Mouse (Mus musculus) myocyte (in vitro differentiated cells): ENCODE measurements around the gene Arhgap22. TPM values are rescaled to one million over a fixed set of nuclear protein-coding genes. Genes with fewer than 3 reads are reported as not detected.

Experiments used
- H3K27me3 ChIP-seq: one replicate; pipeline ENCODE4 v1.6.1; 2011; ENCODE audit not compliant: control insufficient read depth, insufficient read depth, insufficient read length
- H3K36me3 ChIP-seq: one replicate; pipeline ENCODE4 v1.6.1; 2011; ENCODE audit not compliant: control insufficient read depth, insufficient read depth
- H3K4me2 ChIP-seq: one replicate; pipeline ENCODE4 v1.6.1; 2011; ENCODE audit warnings: low read depth, control low read depth
- H3K4me3 ChIP-seq: one replicate; pipeline ENCODE4 v1.5.1; 2011; ENCODE audit warnings: mild to moderate bottlenecking, control low read depth, moderate library complexity
- H3K79me2 ChIP-seq: one replicate; pipeline ENCODE4 v1.6.1; 2011; ENCODE audit not compliant: control insufficient read depth, insufficient read depth
- H3ac ChIP-seq: one replicate; pipeline ENCODE4 v1.6.1; 2011; ENCODE audit not compliant: control insufficient read depth, insufficient read length
- CEBPB ChIP-seq: IDR thresholded peaks from 2 replicates; pipeline ENCODE4 v1.6.1; 2011; ENCODE audit warnings: mild to moderate bottlenecking, moderate library complexity; ENCODE audit not compliant: poor library complexity, insufficient read depth, severe bottlenecking
- E2F4 ChIP-seq: IDR thresholded peaks from one replicate; pipeline ENCODE4 v1.6.1; 2011; ENCODE audit warnings: mild to moderate bottlenecking, control low read depth, moderate library complexity; ENCODE audit not compliant: insufficient read depth
- MAX ChIP-seq: IDR thresholded peaks from one replicate; pipeline ENCODE4 v1.6.1; 2011; ENCODE audit warnings: low read depth, mild to moderate bottlenecking, control low read depth
- MYOD1 ChIP-seq, 3 experiments: IDR thresholded peaks; one replicate each; pipeline ENCODE4 v1.6.1; 2011; ENCODE audit warnings: control low read depth in 2 of 3, low read depth in 2 of 3, mild to moderate bottlenecking in 2 of 3, moderate library complexity in 1 of 3; ENCODE audit not compliant: insufficient read length in 2 of 3, control insufficient read depth in 1 of 3
- MYOG ChIP-seq, 3 experiments: IDR thresholded peaks; one replicate each; pipeline ENCODE4 v1.6.1; 2011; ENCODE audit warnings: control low read depth in 2 of 3, low read depth in 2 of 3, mild to moderate bottlenecking in 2 of 3; ENCODE audit not compliant: insufficient read length in 2 of 3, control insufficient read depth in 1 of 3, insufficient read depth in 1 of 3
- POLR2A ChIP-seq: IDR thresholded peaks from one replicate; pipeline ENCODE4 v1.6.1; 2011; ENCODE audit warnings: low read depth, mild to moderate bottlenecking, control low read depth, moderate library complexity; ENCODE audit not compliant: insufficient read length
- POLR2AphosphoS2 ChIP-seq: IDR thresholded peaks from one replicate; pipeline ENCODE4 v1.6.1; 2011; ENCODE audit warnings: low read depth, control low read depth; ENCODE audit not compliant: insufficient read length
- REST ChIP-seq: IDR thresholded peaks from one replicate; pipeline ENCODE4 v1.6.1; 2011; ENCODE audit warnings: mild to moderate bottlenecking, control low read depth, moderate library complexity; ENCODE audit not compliant: insufficient read depth, insufficient read length
- SRF ChIP-seq: IDR thresholded peaks from one replicate; pipeline ENCODE4 v1.6.1; 2011; ENCODE audit warnings: low read depth; ENCODE audit not compliant: control insufficient read depth, insufficient read length
- TCF12 ChIP-seq: IDR thresholded peaks from one replicate; pipeline ENCODE4 v1.6.1; 2011; ENCODE audit warnings: mild to moderate bottlenecking, control low read depth; ENCODE audit not compliant: poor library complexity, insufficient read depth, severe bottlenecking
- TCF3 ChIP-seq: IDR thresholded peaks from one replicate; pipeline ENCODE4 v1.6.1; 2011; ENCODE audit warnings: low read depth, control low read depth; ENCODE audit not compliant: insufficient read length
- USF1 ChIP-seq: IDR thresholded peaks from one replicate; pipeline ENCODE4 v1.6.1; 2011; ENCODE audit warnings: low read depth, mild to moderate bottlenecking, control low read depth, moderate library complexity
- polyA plus RNA-seq: library from polyadenylated mRNA; unstranded; fragments of >200 nt; fragmentation: generic; extraction: Trizol; gene quantifications from one replicate; pipeline ENCODE4 v1.2.1, GENCODE M21; 2012; ENCODE audit warnings: missing spikeins

Gene Arhgap22
- polyA plus RNA-seq, 1 experiment: 53.3 TPM

- H3K27me3 ChIP-seq: peaks cover 20% of the 10 kb centered on the region
- H3K4me2 ChIP-seq: no peak overlapping the region
- no peaks in the 10 kb centered on the region for H3K79me2 ChIP-seq
- TF ChIP-seq CEBPB (no peak), POLR2AphosphoS2 (no peak), TCF3 (no peak), E2F4 (no peak), MYOG (IDR thresholded peaks at IDR 0.05; ENCODE audit: control insufficient read depth in 1 of 3, insufficient read depth in 1 of 3, insufficient read length in 2 of 3, low read depth in 2 of 3) (no peak), MAX (no peak), MYOD1 (IDR thresholded peaks at IDR 0.05; ENCODE audit: control insufficient read depth in 1 of 3, insufficient read length in 2 of 3, low read depth in 2 of 3) (no peak), USF1 (no peak), POLR2A (no peak), SRF (no peak), REST (no peak), TCF12 (no peak)
- H3K36me3 ChIP-seq: no peaks in the 10 kb centered on the region
- H3K4me3 ChIP-seq: no peak overlapping the region
- no peak overlapping the region for H3ac ChIP-seq
Observed at GRCm38 (mm10) chr14:33190646-33191045, 23.2 kb upstream of the Arhgap22 start.

DNA sequence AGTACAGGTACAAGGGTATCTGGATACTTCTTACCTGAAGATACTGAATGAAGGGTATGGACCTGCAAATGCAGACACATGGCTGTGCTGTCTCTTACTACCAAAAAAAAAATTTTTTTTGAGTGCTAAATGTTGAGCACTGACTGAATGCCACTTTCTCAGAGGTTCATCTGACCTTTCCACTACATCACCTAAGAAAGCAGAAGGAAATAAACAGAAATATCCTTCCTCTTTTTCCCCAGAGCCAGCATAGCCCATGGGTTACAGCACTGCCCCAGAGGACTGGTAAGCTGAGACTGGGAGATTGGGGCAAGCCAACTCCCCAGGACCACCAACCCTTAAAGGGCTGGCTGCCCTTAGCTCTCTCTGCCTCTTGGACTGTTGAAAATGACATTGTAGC, 20.1 kb upstream of the Arhgap22 start:
- Histone ChIP-seq H3K4me3 (no peak overlapping the region), H3K27me3 (peaks cover 29% of the 10 kb centered on the region), H3K36me3 (no peaks in the 10 kb centered on the region), H3ac (no peak overlapping the region), H3K79me2 (no peaks in the 10 kb centered on the region), H3K4me2 (no peak overlapping the region)
- TF ChIP-seq MAX (no peak), POLR2AphosphoS2 (no peak), MYOD1 (IDR thresholded peaks at IDR 0.05; ENCODE audit: control insufficient read depth in 1 of 3, insufficient read length in 2 of 3, low read depth in 2 of 3) (no peak), USF1 (no peak), CEBPB (no peak), REST (no peak), MYOG (IDR thresholded peaks at IDR 0.05; ENCODE audit: control insufficient read depth in 1 of 3, insufficient read depth in 1 of 3, insufficient read length in 2 of 3, low read depth in 2 of 3) (no peak), TCF12 (no peak), TCF3 (no peak), POLR2A (no peak), E2F4 (no peak)

DNA sequence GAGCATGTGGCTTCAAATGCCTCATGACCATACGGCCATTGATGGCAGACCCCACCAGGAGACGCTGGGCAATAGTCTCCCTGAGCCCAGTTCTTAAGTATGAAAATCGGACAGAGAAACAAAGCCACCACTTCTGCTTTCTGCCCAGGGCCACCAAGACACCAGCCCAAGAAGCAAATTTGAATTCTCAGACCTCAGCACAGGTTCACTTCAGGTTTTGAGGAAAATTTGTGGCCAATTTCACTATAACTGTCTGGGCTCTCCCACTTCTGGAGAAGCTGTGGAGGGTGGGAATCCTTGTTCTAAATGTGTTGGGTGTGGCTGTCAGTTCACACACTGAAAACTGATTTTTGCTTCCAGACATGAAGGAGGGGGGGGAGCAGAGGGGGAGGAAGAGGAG, 19.6 kb upstream of the Arhgap22 start:
- TF ChIP-seq POLR2A: no peak
- no peak for TF ChIP-seq USF1
- no peak for TF ChIP-seq MYOD1 (IDR thresholded peaks at IDR 0.05; ENCODE audit: control insufficient read depth in 1 of 3, insufficient read length in 2 of 3, low read depth in 2 of 3)
- no peak for TF ChIP-seq POLR2AphosphoS2
- TF ChIP-seq REST: no peak
- no peak for TF ChIP-seq MYOG (IDR thresholded peaks at IDR 0.05; ENCODE audit: control insufficient read depth in 1 of 3, insufficient read depth in 1 of 3, insufficient read length in 2 of 3, low read depth in 2 of 3)
- TF ChIP-seq CEBPB: no peak
- no peak for TF ChIP-seq SRF
- Histone ChIP-seq H3K36me3 (no peaks in the 10 kb centered on the region), H3ac (no peak overlapping the region), H3K4me2 (no peak overlapping the region), H3K4me3 (no peak overlapping the region), H3K79me2 (no peaks in the 10 kb centered on the region), H3K27me3 (peaks cover 26% of the 10 kb centered on the region)

- Histone ChIP-seq H3K27me3 (peaks cover 23% of the 10 kb centered on the region), H3K36me3 (no peaks in the 10 kb centered on the region), H3ac (no peak overlapping the region), H3K4me3 (no peak overlapping the region), H3K79me2 (no peaks in the 10 kb centered on the region), H3K4me2 (no peak overlapping the region)
- no peak for TF ChIP-seq E2F4
- TF ChIP-seq POLR2AphosphoS2: no peak
- TF ChIP-seq USF1: no peak
- no peak for TF ChIP-seq MAX
- TF ChIP-seq CEBPB: no peak
- no peak for TF ChIP-seq POLR2A
- TF ChIP-seq REST: no peak
- TF ChIP-seq MYOD1 (IDR thresholded peaks at IDR 0.05; ENCODE audit: control insufficient read depth in 1 of 3, insufficient read length in 2 of 3, low read depth in 2 of 3): no peak
- TF ChIP-seq MYOG (IDR thresholded peaks at IDR 0.05; ENCODE audit: control insufficient read depth in 1 of 3, insufficient read depth in 1 of 3, insufficient read length in 2 of 3, low read depth in 2 of 3): no peak
- no peak for TF ChIP-seq TCF12
- TF ChIP-seq SRF: no peak
- no peak for TF ChIP-seq TCF3
Observed at GRCm38 (mm10) chr14:33202161-33202560, 11.7 kb upstream of the Arhgap22 start.

DNA sequence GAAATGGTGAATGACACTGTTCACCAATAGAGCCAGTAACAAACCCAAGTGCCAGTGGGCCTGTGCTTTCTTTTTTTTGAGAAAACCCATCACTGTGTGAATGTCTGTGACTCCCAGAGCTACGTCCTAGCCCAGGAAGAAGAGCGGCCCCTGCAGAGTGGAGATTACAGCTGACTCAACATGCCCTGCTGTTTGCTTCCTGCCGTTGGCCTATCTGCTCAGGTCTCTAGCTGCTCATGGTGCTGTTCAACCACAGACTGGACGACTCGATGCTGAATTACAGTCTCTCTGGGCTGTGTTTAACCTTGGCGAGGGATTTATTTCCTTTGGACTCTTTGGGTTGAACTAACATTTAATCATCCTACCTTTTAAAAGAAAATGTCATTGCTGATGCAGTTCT, 10.9 kb upstream of the Arhgap22 start:
- no peak overlapping the region for H3K4me2 ChIP-seq
- TF ChIP-seq E2F4 (no peak), POLR2AphosphoS2 (no peak), POLR2A (no peak), CEBPB (no peak), MAX (no peak), REST (no peak), MYOG (IDR thresholded peaks at IDR 0.05; ENCODE audit: control insufficient read depth in 1 of 3, insufficient read depth in 1 of 3, insufficient read length in 2 of 3, low read depth in 2 of 3) (no peak)
- H3K4me3 ChIP-seq: no peak overlapping the region
- H3K36me3 ChIP-seq: no peaks in the 10 kb centered on the region
- H3K27me3 ChIP-seq: peaks cover 23% of the 10 kb centered on the region
- no peak overlapping the region for H3ac ChIP-seq
- no peaks in the 10 kb centered on the region for H3K79me2 ChIP-seq
